Mouse (Mus musculus) cerebellum, adult 2 months (tissue): ENCODE results near the gene Hgf. TPM values are rescaled to one million over a fixed set of nuclear protein-coding genes. Genes with fewer than 3 reads are reported as not detected.

Experiments used
- DNase-seq, 2 experiments: peaks; one replicate each; pipeline ENCODE4 v3.0.0; 2021
- H3K27ac ChIP-seq: fragments of 200-500 bp; 2 replicates; pipeline ENCODE4 v1.5.1; 2012; ENCODE audit warnings: low read length, control low read depth, inconsistent platforms; ENCODE audit not compliant: insufficient read depth
- H3K27me3 ChIP-seq: fragments of 200-500 bp; 2 replicates; pipeline ENCODE4 v1.6.1; 2012; ENCODE audit warnings: inconsistent platforms, mild to moderate bottlenecking, low read length, moderate library complexity; ENCODE audit not compliant: control insufficient read depth, insufficient read depth
- H3K4me1 ChIP-seq: fragments of 200-500 bp; 2 replicates; pipeline ENCODE4 v1.6.1; 2011; ENCODE audit warnings: low read length; ENCODE audit not compliant: control insufficient read depth, insufficient read depth
- H3K4me3 ChIP-seq: fragments of 200-500 bp; replicated peaks from 2 replicates; pipeline ENCODE3; 2011; ENCODE audit warnings: mild to moderate bottlenecking, low read depth, low read length, control low read depth; ENCODE audit not compliant: insufficient read depth
- CTCF ChIP-seq: fragments of 200-500 bp; IDR thresholded peaks from 2 replicates; pipeline ENCODE4 v1.5.1; 2011; ENCODE audit warnings: low read depth, mild to moderate bottlenecking, control low read depth, low read length, moderate library complexity, borderline replicate concordance; ENCODE audit not compliant: insufficient read depth
- POLR2A ChIP-seq: fragments of 200-500 bp; IDR thresholded peaks from 2 replicates; pipeline ENCODE4 v1.6.1; 2011; ENCODE audit warnings: low read length, control low read depth, borderline replicate concordance; ENCODE audit not compliant: insufficient read depth
- WGBS: fragments of 180-500 bp; shearing (Covaris S2); methylation state at CpG from one replicate; pipeline ENCODE4 v1.1.7; 2018; 5-methylcytosine and 5-hydroxymethylcytosine counted together
- polyA plus RNA-seq: library from polyadenylated mRNA; depleted of rRNA; stranded (reverse); fragments of >200 nt; gene quantifications from 2 replicates; pipeline ENCODE4 v1.2.3, GENCODE M21; 2012; rRNA removed

The Hgf gene
- polyA plus RNA-seq, result 0.30 and 0.34 TPM in 2 replicates

GRCm38 (mm10) chr5:16553304-16554047, at the start of gene Hgf:
Gene Hgf (plus strand): TSS chr5:16553495.
- whole genome bisulfite sequencing, result 8% methylated on average over 16 of the region's 16 CpGs
- Histone ChIP-seq H3K27me3 (no peaks in the 10 kb centered on the region), H3K27ac (no peak within 1 kb of the TSS), H3K4me3 (no peak within 1 kb of the TSS), H3K4me1 (peaks cover 2% of the 10 kb centered on the region)
- peak in 1 of 2 experiments; percentile 3 for DNase-seq
- TF ChIP-seq POLR2A, result no peak
- TF ChIP-seq CTCF, result no peak

- DNase-seq, result no peak
- WGBS, result 22% methylated on average over 4 of the region's 4 CpGs
- Histone ChIP-seq H3K27ac (no peak overlapping the region), H3K4me3 (no peak overlapping the region), H3K4me1 (no peaks in the 10 kb centered on the region), H3K27me3 (no peaks in the 10 kb centered on the region)
- TF ChIP-seq CTCF, result no peak
- no peak for TF ChIP-seq POLR2A
These were observed 46.5 kb upstream of the Hgf start for GRCm38 (mm10) chr5:16506702-16507350.

GRCm38 (mm10) chr5:16531619-16532277, 21.5 kb upstream of the Hgf start:
- Histone ChIP-seq H3K27ac (no peak overlapping the region), H3K27me3 (no peaks in the 10 kb centered on the region), H3K4me1 (no peaks in the 10 kb centered on the region), H3K4me3 (no peak overlapping the region)
- no peak for TF ChIP-seq POLR2A
- TF ChIP-seq CTCF, result no peak
- no peak for DNase-seq
- 87% methylated on average over 3 of the region's 3 CpGs for WGBS

GRCm38 (mm10) chr5:16538067-16538466, 15.2 kb upstream of the Hgf start:
- Histone ChIP-seq H3K27me3 (no peaks in the 10 kb centered on the region), H3K4me1 (no peaks in the 10 kb centered on the region), H3K4me3 (no peak overlapping the region), H3K27ac (no peak overlapping the region)
- no peak for TF ChIP-seq POLR2A
- no peak for TF ChIP-seq CTCF
- 94% methylated on average over 2 of the region's 2 CpGs for WGBS
- no peak for DNase-seq

- Histone ChIP-seq H3K27ac (no peak overlapping the region), H3K4me1 (no peaks in the 10 kb centered on the region), H3K4me3 (no peak overlapping the region), H3K27me3 (no peaks in the 10 kb centered on the region)
- WGBS, result 39% methylated on average over 2 of the region's 2 CpGs
- TF ChIP-seq POLR2A (no peak), CTCF (no peak)
- DNase-seq, result no peak
These were observed 11.7 kb upstream of the Hgf start for GRCm38 (mm10) chr5:16541561-16542116.

GRCm38 (mm10) chr5:16547490-16547889, 5.8 kb upstream of the Hgf start:
- Histone ChIP-seq H3K27ac (no peak overlapping the region), H3K27me3 (no peaks in the 10 kb centered on the region), H3K4me1 (no peaks in the 10 kb centered on the region), H3K4me3 (no peak overlapping the region)
- 89% methylated on average over 3 of the region's 3 CpGs for WGBS
- no peak for DNase-seq
- no peak for TF ChIP-seq POLR2A
- no peak for TF ChIP-seq CTCF

GRCm38 (mm10) chr5:16552647-16553046, 648 bp upstream of the Hgf start:
- WGBS, result 71% methylated on average over 4 of the region's 4 CpGs
- no peak for DNase-seq

More at GRCm38 (mm10) chr5:16552647-16553046, 648 bp upstream of the Hgf start:
- no peak overlapping the region for H3K27ac ChIP-seq
- H3K27me3 ChIP-seq, result no peaks in the 10 kb centered on the region
- TF ChIP-seq POLR2A, result no peak
- H3K4me3 ChIP-seq, result no peak overlapping the region
- peaks cover 2% of the 10 kb centered on the region for H3K4me1 ChIP-seq
